Comparison of ENCODE assay signal across 14 mouse cellular contexts in the genomic region with DNA sequence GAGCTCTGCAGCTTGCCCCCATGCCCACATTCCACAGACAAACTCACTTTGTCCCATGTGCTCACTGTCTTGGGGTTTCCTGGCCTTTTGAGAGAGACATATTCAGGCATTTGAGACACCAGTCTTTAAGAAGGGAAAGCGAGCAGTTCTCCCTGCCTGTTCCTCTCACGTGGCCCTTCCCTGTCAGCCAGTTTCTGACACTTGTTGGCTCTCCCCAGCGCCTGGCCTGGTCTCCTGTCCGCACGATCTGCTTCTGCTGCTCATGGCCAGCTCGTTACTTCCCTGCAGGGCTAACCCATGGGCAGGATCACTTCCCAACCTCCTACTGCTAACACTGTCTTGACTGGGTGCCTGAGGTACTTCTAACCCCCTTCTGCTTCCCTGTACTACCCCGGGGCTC.
DNase-seq lines count a peak whose midpoint lies in the region; ATAC-seq and TF ChIP-seq lines count a peak whose summit lies in the region.
"Had no signal": no experiment of that assay in that cellular context is flagged by ENCODE, and none has a peak within 500 bp of the region (broad histone marks: within the 10 kb centered on the region; RNA-seq: fewer than 3 reads in every experiment).

No protein-coding gene starts in this region.

- H3K4me1 ChIP-seq in midbrain, embryonic 14.5 days (ENCODE audit: control insufficient read depth, insufficient read depth, low read length): peaks cover 29% of the 10 kb centered on the region
- 0 out of 2 replicates have a peak, but pooled peaks cover 7% of the 10 kb centered on the region for H3K4me1 ChIP-seq in midbrain, postnatal 0 days (ENCODE audit: insufficient read depth, low read length)
- peaks cover 52% of the 10 kb centered on the region for H3K4me1 ChIP-seq in neural tube, embryonic 15.5 days
- peaks cover 15% of the 10 kb centered on the region; the same call in 1 of the 2 replicates for H3K4me1 ChIP-seq in forebrain, postnatal 0 days (ENCODE audit: insufficient read depth)

- H3K27me3 ChIP-seq in midbrain, embryonic 14.5 days (ENCODE audit: control insufficient read depth, insufficient read depth, low read length): no peaks in the 10 kb centered on the region
- H3K27me3 ChIP-seq in midbrain, postnatal 0 days (ENCODE audit: insufficient read depth, low read length): no peaks in the 10 kb centered on the region
- H3K27me3 ChIP-seq in neural tube, embryonic 15.5 days (replicated peaks): no peaks in the 10 kb centered on the region
- H3K27me3 ChIP-seq in forebrain, postnatal 0 days (ENCODE audit: insufficient read depth, low read length): no peaks in the 10 kb centered on the region
- H3K27me3 ChIP-seq: forebrain, embryonic 13.5 days had no signal

- H3K9ac ChIP-seq in midbrain, embryonic 14.5 days (replicated peaks; ENCODE audit: low read length): no peak overlapping the region
- H3K9ac ChIP-seq in midbrain, postnatal 0 days (replicated peaks; ENCODE audit: low read length, poor library complexity, severe bottlenecking): no peak overlapping the region
- H3K9ac ChIP-seq in neural tube, embryonic 15.5 days (replicated peaks): no peak overlapping the region
- no peak overlapping the region for H3K9ac ChIP-seq in forebrain, postnatal 0 days
- H3K9ac ChIP-seq: forebrain, embryonic 13.5 days had no signal

- TF ChIP-seq CTCF in midbrain, postnatal 0 days (IDR thresholded peaks at IDR 0.05): no peak
- TF ChIP-seq CTCF in forebrain, postnatal 0 days (IDR thresholded peaks at IDR 0.05; ENCODE audit: low read depth): no peak

- no peaks in the 10 kb centered on the region for H3K9me3 ChIP-seq in midbrain, embryonic 14.5 days (ENCODE audit: control insufficient read depth, low read length)
- H3K9me3 ChIP-seq in midbrain, postnatal 0 days (ENCODE audit: low read length): no peaks in the 10 kb centered on the region
- H3K9me3 ChIP-seq in neural tube, embryonic 15.5 days (replicated peaks): no peaks in the 10 kb centered on the region
- no peaks in the 10 kb centered on the region for H3K9me3 ChIP-seq in forebrain, postnatal 0 days (ENCODE audit: low read length)
- H3K9me3 ChIP-seq: forebrain, embryonic 13.5 days had no signal

- 65% methylated on average over 7 of the region's 7 CpGs for WGBS in midbrain, embryonic 14.5 days
- 65% methylated on average over 7 of the region's 7 CpGs for WGBS in midbrain, postnatal 0 days
- WGBS in neural tube, embryonic 15.5 days: 62% methylated on average over 7 of the region's 7 CpGs
- 69% methylated on average over 7 of the region's 7 CpGs for WGBS in forebrain, postnatal 0 days

- peak; percentile 61 for DNase-seq in heart, adult 11 months
- DNase-seq in heart, adult 8-10 months (ENCODE audit: low spot score): no peak
- no peak for DNase-seq in midbrain, embryonic 14.5 days
- no peak for DNase-seq in midbrain, postnatal 0 days (ENCODE audit: low spot score)
- DNase-seq in heart, postnatal 4 days: peak; percentile 20
- no peak for DNase-seq in forebrain, postnatal 0 days
- DNase-seq: kidney, adult 8-10 months; liver; lung, adult 2 months; thymus, postnatal 4 days had no signal

- H3K4me3 ChIP-seq in midbrain, embryonic 14.5 days (replicated peaks; ENCODE audit: low read depth, low read length): no peak overlapping the region
- H3K4me3 ChIP-seq in midbrain, postnatal 0 days (ENCODE audit: low read depth, low read length): no peak overlapping the region
- H3K4me3 ChIP-seq in neural tube, embryonic 15.5 days (replicated peaks): no peak overlapping the region
- H3K4me3 ChIP-seq in forebrain, postnatal 0 days (ENCODE audit: low read depth, low read length): no peak overlapping the region
- H3K4me3 ChIP-seq: forebrain, embryonic 13.5 days; left cerebral cortex, adult 2 months; myocyte had no signal

- no peaks in the 10 kb centered on the region for H3K36me3 ChIP-seq in midbrain, embryonic 14.5 days (ENCODE audit: control insufficient read depth, insufficient read depth, low read length)
- no peaks in the 10 kb centered on the region for H3K36me3 ChIP-seq in midbrain, postnatal 0 days (ENCODE audit: insufficient read depth, low read length)
- no peaks in the 10 kb centered on the region for H3K36me3 ChIP-seq in neural tube, embryonic 15.5 days
- H3K36me3 ChIP-seq in forebrain, postnatal 0 days (ENCODE audit: insufficient read depth): no peaks in the 10 kb centered on the region

- peak overlapping the region; percentile 63; the same call in 1 of the 2 replicates for H3K27ac ChIP-seq in midbrain, embryonic 14.5 days (replicated peaks; ENCODE audit: low read depth, low read length)
- no peak overlapping the region for H3K27ac ChIP-seq in midbrain, postnatal 0 days (ENCODE audit: low read depth, low read length)
- peak overlapping the region; percentile 78; the same call in 1 of the 2 replicates for H3K27ac ChIP-seq in neural tube, embryonic 15.5 days (replicated peaks)
- no peak overlapping the region for H3K27ac ChIP-seq in forebrain, postnatal 0 days (ENCODE audit: low read depth, low read length)
- H3K27ac ChIP-seq: forebrain, embryonic 13.5 days; left cerebral cortex, adult 2 months had no signal

- H3K4me2 ChIP-seq in midbrain, embryonic 14.5 days (ENCODE audit: low read length): no peak overlapping the region
- no peak overlapping the region for H3K4me2 ChIP-seq in midbrain, postnatal 0 days (ENCODE audit: low read depth, low read length, poor library complexity, severe bottlenecking)
- H3K4me2 ChIP-seq in neural tube, embryonic 15.5 days: no peak overlapping the region
- no peak overlapping the region for H3K4me2 ChIP-seq in forebrain, postnatal 0 days (ENCODE audit: low read depth)
- H3K4me2 ChIP-seq: forebrain, embryonic 13.5 days had no signal

- no peak for ATAC-seq in midbrain, embryonic 14.5 days (ENCODE audit: low FRiP score, low TSS enrichment)
- no peak for ATAC-seq in midbrain, postnatal 0 days (ENCODE audit: low FRiP score)
- no peak for ATAC-seq in neural tube, embryonic 15.5 days (ENCODE audit: low FRiP score)
- ATAC-seq in forebrain, postnatal 0 days: no peak
- ATAC-seq: forebrain, embryonic 13.5 days had no signal

Comparison
In these comparisons a context has a peak if more than half of its experiments do, and no peak if none do; other contexts are left out.
1. DNase-seq: peak in heart, adult 11 months (single experiment) and heart, postnatal 4 days (single experiment); none in heart, adult 8-10 months (single experiment), midbrain, embryonic 14.5 days (single experiment), midbrain, postnatal 0 days (single experiment) and forebrain, postnatal 0 days (single experiment).
2. H3K27ac ChIP-seq: peak in midbrain, embryonic 14.5 days (single experiment) and neural tube, embryonic 15.5 days (single experiment); none in midbrain, postnatal 0 days (single experiment) and forebrain, postnatal 0 days (single experiment).